ENCODE assay signal across 14 mouse cellular contexts in genomic region chr7:142668328-142668727, GRCm38 (mm10). TPM values are rescaled to one million over a fixed set of nuclear protein-coding genes. Genes with fewer than 3 reads are reported as not detected.
"Had no signal": no experiment of that assay in that cellular context is flagged by ENCODE, and none has a peak within 500 bp of the region (broad histone marks: within the 10 kb centered on the region; RNA-seq: fewer than 3 reads in every experiment).

No protein-coding gene starts in this region.

- H3K9ac ChIP-seq: liver, embryonic 13.5 days had no signal

- ATAC-seq: midbrain, embryonic 16.5 days had no signal

- H3K4me2 ChIP-seq: liver, embryonic 13.5 days had no signal

- H3K4me1 ChIP-seq: liver, embryonic 13.5 days had no signal

- H3K27ac ChIP-seq: layer of hippocampus, adult 2 months; liver, embryonic 13.5 days; stomach, postnatal 0 days had no signal

- DNase-seq: kidney, adult 18-20 months; kidney, postnatal 10 days; kidney, postnatal 4 days; liver; liver, embryonic 13.5 days; lung, adult 18-20 months; thymus, postnatal 4 days had no signal

- H3K4me3 ChIP-seq: layer of hippocampus, adult 2 months; liver, embryonic 13.5 days had no signal

RNA-seq across cellular contexts. Expression of gene Gm49394, which starts 1.4 kb away (rescaled TPM):
- total RNA-seq: layer of hippocampus, adult 2 months; neutrophil, adult 5-6 weeks had no signal
- polyA plus RNA-seq: kidney, embryonic 14.5 days; limb, embryonic 11.5 days; liver, embryonic 13.5 days; lung, embryonic 16.5 days; midbrain, embryonic 16.5 days; stomach, postnatal 0 days had no signal

RNA-seq across cellular contexts. Expression of gene Igf2, which starts 1.7 kb away (rescaled TPM):
- total RNA-seq: neutrophil, adult 5-6 weeks had no signal
